Mouse (Mus musculus): ENCODE results near the gene Irgc1.

DNA sequence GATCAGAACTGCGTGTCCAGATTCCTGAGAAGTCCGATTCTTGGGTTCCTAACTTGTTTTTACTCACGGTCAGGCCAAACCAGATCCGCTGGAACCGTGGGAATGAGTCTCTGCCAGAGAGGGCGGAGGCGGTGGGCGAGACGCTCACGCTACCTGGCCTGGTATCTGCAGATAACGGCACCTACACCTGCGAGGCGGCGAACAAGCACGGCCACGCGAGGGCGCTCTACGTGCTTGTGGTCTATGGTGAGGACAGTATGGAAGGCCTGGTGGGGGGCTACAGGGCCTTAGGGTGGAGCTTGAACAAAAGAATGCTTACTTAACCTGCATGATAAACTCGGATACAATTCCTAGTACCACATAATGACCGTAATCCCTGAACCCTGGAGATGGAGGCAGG is 49.4 kb upstream of the Irgc1 start:
- TF ChIP-seq GATA1 (IDR thresholded peaks at IDR 0.05; ENCODE audit: low read length), result no peak
- no peak for TF ChIP-seq TAL1 (IDR thresholded peaks at IDR 0.05; ENCODE audit: low read length)

All from erythroblast, embryonic 14.5 days (primary cell).